29 mouse cellular contexts compared by ENCODE assay signal in the genomic region with DNA sequence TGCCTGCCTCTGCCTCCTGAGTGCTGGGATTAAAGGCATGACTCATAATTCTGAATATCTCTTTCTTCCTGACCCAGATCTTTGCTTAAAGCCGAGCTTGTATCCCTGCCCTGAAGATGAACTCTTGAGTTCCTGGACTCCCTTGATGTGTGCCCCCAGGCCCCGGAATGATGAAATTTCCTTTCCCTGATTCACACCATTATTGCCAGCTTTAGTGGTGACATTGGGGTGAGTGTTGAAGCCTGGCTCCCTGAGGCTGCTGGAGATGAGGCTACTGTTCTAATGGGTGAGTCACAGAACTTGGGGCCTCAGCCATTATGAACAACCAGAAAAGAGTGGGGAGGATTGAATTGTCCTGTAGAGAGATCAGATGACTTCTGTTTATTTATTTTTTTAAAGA. TPM values are rescaled to one million over a fixed set of nuclear protein-coding genes. Genes with fewer than 3 reads are reported as not detected.
"Had no signal": no experiment of that assay in that cellular context is flagged by ENCODE, and none has a peak within 500 bp of the region (broad histone marks: within the 10 kb centered on the region; RNA-seq: fewer than 3 reads in every experiment).

No protein-coding gene starts in this region.

- H3K36me3 ChIP-seq: heart, embryonic 13.5 days; heart, embryonic 15.5 days; hindbrain, embryonic 15.5 days; kidney, embryonic 15.5 days; limb, embryonic 13.5 days; limb, embryonic 15.5 days; liver, embryonic 12.5 days had no signal

- H3K4me1 ChIP-seq: heart, embryonic 13.5 days; hindbrain, embryonic 15.5 days; kidney, embryonic 15.5 days; limb, embryonic 13.5 days; limb, embryonic 15.5 days had no signal

- H3K27ac ChIP-seq: heart, adult 2 months; heart, embryonic 13.5 days; heart, embryonic 15.5 days; hindbrain, embryonic 13.5 days; kidney, embryonic 15.5 days; kidney, postnatal 0 days; limb, embryonic 13.5 days; limb, embryonic 15.5 days; liver, embryonic 12.5 days had no signal

- DNase-seq: gastrocnemius, postnatal 14 days; gastrocnemius, postnatal 36 days; heart, adult 11 months; heart, adult 2 months; heart, postnatal 14 days; heart, postnatal 36 days; kidney, adult 11 months; kidney, adult 2 months; kidney, adult 9 months; kidney, postnatal 14 days; kidney, postnatal 36 days; layer of hippocampus, adult 9-11 months; layer of hippocampus, postnatal 36 days had no signal

- H3K4me2 ChIP-seq: heart, embryonic 11.5 days; heart, embryonic 13.5 days; heart, embryonic 15.5 days; hindbrain, embryonic 13.5 days; hindbrain, embryonic 15.5 days; kidney, embryonic 15.5 days; limb, embryonic 13.5 days; limb, embryonic 15.5 days; liver, embryonic 12.5 days had no signal

- ATAC-seq: hindbrain, postnatal 0 days; intestine, embryonic 16.5 days; liver, embryonic 12.5 days had no signal

- H3K9ac ChIP-seq: heart, embryonic 13.5 days; heart, embryonic 15.5 days; hindbrain, embryonic 13.5 days; hindbrain, embryonic 15.5 days; kidney, embryonic 15.5 days; limb, embryonic 13.5 days; limb, embryonic 15.5 days; liver, embryonic 12.5 days had no signal

- H3K4me3 ChIP-seq: heart, adult 2 months; heart, embryonic 13.5 days; heart, embryonic 15.5 days; hindbrain, embryonic 13.5 days; hindbrain, embryonic 15.5 days; kidney, embryonic 15.5 days; limb, embryonic 13.5 days; limb, embryonic 15.5 days; liver, embryonic 12.5 days had no signal

- H3K9me3 ChIP-seq: heart, embryonic 13.5 days; heart, embryonic 15.5 days; hindbrain, embryonic 13.5 days; hindbrain, embryonic 15.5 days; kidney, embryonic 15.5 days; limb, embryonic 15.5 days; liver, embryonic 12.5 days had no signal

- H3K27me3 ChIP-seq: heart, embryonic 13.5 days; heart, embryonic 15.5 days; hindbrain, embryonic 13.5 days; hindbrain, embryonic 15.5 days; kidney, embryonic 15.5 days; limb, embryonic 13.5 days; limb, embryonic 15.5 days; liver, embryonic 12.5 days had no signal

RNA-seq across cellular contexts. Expression of a gene that starts 11.8 kb away (rescaled TPM):
- polyA plus RNA-seq: heart, embryonic 11.5 days; heart, embryonic 13.5 days; heart, embryonic 15.5 days; heart, postnatal 0 days; hindbrain, embryonic 11.5 days; hindbrain, embryonic 13.5 days; hindbrain, embryonic 15.5 days; hindbrain, postnatal 0 days; intestine, embryonic 14.5 days; intestine, embryonic 16.5 days; kidney, adult 2 months; kidney, embryonic 15.5 days; kidney, postnatal 0 days; limb, embryonic 11.5 days; limb, embryonic 13.5 days; limb, embryonic 15.5 days; liver, embryonic 12.5 days had no signal
